Mouse (Mus musculus) Muller cell, postnatal 12 days (primary cell): ENCODE results near the gene Prom1.
"Not testable (repeated sequence)": the region's sequence is repeated elsewhere in the genome, so short reads cannot be mapped to it uniquely, and the experiment has no call there.

Experiments used
- DNase-seq: peaks from one replicate; pipeline ENCODE4 v3.0.0-alpha.2; 2015; ENCODE audit errors: inconsistent ontology term

Prom1 gene

DNA sequence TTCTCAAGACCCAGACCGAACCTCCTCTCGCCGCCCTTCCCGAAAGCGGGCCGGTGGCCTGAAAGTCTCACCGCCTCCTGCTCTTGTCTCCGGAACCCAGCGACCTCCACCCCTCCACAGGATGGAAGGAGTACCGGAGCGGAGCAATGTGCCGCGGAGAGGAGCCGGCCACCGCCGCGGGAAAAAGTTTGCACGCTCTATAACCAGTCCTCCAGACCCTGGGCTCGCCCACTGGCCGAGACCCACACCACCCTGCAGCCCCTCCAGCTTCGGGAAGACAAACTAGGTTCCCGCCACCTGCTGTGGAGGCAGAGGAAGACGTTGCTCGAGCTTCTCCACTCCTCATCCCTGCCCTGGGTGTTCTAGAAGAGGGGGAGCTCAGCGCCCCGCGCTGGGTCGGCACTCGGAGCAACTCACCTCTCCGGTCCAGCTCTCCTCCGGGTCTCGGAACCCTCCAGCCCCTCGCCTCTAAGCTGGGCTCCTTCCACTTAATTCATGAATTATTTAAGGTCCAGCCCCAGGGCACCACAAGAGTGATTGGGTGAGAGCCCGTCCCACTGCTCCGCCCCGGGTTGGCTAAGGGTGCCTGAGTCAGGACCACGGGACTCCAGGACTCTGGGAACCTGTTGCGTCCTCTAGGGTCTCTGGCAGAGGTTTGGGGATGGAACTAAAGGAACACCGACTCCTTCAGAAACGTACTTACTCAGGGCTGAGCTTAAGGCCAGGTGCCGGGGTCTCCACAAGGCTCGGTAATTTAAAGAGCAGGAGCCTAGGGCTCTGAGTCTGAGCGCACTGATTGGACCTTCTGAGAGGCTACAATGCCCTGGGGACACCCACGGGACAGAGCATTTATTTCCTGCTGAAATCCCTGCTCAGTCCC, at the start of gene Prom1:
Prom1 (minus strand) TSS at position 802 of the 880 bp plus-strand sequence.
- DNase-seq: peak; percentile 45

DNA sequence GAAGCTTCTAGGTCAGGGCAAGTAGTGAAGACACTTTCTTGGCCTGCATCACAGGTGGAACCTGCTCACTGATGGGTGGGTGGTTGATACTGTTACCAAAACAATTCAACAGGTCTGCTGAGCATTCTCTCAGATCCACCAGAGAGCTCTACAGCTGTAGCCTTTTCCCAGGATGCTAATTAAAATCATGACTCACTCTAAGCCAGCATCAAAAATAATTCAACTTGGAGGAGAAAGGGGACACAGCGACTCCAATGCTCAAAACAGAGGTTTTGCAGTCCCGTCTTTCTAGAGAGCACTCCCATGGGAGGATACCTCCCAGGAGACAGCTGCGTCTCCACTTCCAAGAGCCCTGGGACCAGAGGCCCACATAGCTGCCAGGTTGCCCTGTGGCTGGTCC, 45.9 kb upstream of the Prom1 start:
- DNase-seq: no peak

DNA sequence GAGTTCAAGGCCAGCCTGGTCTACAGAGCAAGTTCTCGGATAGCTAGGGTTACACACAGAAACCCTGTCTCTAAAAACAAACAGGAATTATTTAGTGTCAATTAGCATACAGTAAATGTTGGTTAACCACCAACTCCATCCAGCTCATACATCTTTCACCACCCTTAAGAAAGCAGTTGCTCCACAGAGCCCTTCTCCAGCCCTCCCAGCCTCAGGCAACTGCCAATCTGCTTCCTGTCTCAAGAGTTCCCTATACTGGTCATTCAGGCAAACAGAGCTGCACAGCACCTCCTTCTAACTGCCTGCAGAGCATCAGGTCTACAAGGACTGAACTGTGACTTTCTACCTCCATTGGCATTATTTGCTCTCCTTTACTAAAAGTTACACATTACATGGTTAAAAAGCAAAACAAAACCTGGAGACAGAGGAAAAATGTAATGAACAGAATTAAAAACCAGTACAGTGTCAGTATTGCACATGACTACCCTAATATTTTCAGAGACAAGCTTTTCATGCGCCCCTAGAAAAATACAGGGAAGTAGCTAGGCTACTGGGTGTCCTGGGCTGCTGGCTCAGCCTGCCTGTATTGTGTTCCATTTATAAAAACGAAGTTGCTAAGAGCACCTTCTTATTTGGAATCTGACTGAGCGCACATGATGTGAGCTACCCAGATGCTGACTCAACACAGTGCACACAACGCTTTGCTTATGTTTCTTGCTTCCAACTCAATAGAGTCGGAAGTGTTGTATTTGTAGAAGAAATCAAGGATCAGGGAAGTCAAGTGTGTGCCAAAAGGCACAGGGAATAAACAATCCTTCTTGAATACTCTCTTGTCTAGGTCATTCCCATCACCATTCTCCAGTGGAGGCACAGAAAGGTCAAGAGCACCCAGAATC, 44.9 kb upstream of the Prom1 start:
- DNase-seq: no peak

DNA sequence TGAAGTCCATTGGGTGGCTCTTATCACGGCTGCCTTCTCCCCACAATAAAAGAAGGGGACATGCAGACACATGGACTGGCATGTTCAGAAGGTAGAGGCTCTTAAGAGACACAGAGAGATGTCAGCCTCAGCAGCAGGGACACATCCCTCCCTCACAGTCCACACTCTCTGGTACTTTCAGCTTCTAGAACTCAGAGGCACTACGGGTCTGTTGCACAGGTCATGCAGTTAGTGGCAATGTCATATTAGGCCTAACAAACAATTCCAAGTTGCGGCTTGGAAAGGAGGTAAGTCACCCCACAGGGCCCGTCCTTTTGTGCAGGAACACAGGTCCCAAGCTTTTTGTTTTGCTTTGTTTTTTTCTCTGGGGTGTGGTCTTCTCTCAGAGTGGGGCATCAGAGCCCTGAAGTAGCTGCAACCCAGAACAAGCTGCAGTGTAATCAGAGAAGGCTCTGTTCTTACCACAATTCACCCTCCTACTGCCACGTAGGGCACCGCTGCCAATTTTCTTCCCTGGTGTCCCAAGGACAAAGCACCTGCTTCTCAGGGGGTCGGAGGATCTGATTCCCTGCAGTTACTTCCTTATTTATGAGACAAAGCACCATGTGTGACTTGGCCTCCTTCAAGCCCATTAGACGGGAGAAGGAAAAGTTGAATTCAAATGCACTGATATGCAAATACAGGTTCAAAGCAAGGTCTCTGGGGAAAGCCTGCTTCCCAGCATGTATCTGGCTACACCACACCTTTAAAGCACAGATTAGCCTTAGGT, 41.8 kb upstream of the Prom1 start:
- DNase-seq: no peak

DNA sequence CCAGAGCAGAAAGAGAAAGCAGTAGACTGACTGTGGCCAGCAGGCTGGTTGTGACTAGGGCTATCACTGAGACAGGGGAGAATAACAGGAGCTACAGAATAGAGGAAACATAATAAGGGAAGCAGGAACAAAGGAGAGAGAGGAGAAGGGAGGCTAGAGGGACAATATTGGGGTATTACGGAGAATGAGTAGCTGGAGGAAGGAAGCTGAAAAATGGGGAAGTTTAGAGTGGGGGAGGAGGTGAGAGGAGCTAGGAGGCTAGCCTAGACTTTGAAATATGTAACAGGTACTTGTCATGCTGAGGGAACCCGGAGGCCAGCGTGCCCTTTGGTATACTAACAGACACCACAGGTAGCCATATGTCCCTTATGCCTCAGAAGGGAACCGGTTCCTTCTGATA, 25.7 kb upstream of the Prom1 start:
- DNase-seq: no peak

DNA sequence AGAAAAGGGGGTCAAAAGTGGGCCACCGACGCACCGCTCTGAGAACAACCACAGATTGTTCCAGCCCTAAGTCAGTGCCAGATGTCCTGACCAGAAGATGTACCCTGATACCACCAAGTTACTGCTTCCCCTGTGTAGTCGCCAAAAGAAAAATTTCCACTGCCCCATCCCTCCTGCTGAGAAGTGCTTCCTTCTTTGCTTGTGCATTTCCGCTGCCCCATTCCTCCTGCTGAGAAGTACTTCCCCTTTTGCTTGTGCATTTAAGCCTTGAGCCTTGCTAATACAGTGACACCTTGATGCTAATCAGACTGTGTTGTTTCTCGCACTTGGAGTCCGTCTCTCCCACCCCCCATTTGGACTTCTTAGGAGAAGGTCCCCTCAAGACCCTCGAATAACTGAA, 24.7 kb upstream of the Prom1 start:
- DNase-seq: not testable (repeated sequence)

DNA sequence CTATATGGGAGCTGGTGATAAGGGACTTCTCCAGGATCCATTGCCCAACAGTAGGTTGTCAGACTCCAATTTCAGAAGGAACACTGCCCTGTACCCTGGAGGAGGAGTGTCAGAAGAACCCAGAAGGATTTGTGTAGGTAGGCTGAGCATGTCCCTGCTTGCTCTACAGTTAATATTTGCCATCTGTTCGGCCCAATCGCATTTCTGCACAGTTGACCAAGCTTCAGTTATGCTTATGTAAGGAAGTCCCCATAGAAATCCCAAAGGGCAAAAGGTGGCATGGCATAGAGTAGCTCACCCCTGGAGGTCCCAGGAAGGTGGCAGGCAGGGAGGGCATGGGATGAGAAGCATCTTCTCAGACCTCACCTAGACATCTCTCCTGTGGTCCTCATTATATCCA, 19.6 kb upstream of the Prom1 start:
- DNase-seq: no peak

DNA sequence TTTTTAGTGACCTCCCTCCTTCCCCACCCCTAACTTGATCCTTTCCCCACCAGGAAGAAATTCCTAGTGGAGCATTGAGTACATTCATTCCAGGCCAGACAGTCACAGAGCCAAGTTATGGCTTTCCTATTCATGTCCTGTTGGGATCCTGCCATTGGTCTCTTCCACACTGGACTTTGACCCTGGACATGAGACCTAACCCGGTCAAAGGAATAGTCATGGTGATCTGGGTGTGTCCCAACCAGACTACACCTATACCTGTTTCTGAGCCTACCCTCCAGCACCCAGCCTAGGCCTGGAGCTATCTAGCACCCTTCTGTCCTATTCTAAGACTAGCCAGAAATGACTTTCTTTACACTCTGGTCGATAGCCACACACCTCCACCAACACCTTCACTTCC, 11.3 kb upstream of the Prom1 start:
- no peak for DNase-seq

DNA sequence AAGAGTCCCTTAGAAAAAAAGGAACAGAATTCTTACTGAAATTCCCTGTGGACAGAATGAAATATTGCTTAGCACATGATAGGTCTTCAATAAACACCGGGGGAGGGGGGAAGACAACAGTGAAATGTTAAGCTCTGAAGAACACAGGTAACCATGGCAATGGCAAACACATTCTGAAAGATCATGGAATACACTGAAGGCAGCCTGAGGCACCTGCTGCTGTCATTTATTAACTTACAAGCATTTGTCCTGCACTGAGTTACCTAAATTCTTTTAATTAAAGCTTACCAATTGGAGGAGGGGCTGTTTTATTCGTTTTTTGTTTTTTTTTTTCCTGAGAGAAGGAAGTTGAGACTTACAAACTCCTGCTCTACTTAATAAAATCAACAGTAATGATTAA, 7.3 kb upstream of the Prom1 start:
- no peak for DNase-seq

DNA sequence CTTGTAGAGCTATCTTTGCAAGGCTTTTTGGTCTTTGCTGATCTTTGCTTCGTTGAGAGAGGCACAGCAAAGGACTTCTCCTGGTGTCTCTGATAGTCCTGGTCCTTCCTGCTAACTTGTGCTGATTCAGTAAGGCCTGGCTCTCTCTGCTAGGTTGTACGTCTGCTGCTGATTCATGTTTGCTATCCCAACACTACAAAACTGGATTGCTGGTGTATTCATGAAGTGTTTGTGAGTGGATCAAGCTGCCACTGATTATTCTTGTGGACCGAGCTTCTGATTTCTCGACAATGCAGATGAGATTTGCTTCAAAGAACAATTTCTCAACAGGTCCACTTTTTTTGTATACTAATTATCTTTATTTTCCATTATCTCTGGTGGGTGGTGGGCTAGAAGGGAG, 6.3 kb upstream of the Prom1 start:
- no peak for DNase-seq

DNA sequence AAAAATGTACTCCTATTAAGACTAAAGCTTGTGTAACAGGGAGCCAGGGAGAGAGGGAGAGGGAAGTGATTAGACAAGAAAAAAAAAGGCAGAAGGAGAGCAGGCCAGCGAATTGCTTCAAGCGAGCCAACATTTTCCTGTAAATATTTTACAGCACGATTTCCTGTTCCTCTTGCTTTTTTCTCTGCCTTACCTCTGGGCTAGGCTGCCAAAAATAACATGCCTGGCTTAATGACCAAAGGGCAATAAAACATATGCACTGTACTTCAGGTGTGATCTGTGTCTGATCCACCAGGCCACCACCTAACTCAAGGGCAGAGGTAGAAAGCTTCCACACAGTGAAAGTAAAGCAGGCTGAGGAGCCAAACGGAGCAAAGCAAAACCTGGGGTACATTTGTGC, 3.4 kb upstream of the Prom1 start:
- no peak for DNase-seq

DNA sequence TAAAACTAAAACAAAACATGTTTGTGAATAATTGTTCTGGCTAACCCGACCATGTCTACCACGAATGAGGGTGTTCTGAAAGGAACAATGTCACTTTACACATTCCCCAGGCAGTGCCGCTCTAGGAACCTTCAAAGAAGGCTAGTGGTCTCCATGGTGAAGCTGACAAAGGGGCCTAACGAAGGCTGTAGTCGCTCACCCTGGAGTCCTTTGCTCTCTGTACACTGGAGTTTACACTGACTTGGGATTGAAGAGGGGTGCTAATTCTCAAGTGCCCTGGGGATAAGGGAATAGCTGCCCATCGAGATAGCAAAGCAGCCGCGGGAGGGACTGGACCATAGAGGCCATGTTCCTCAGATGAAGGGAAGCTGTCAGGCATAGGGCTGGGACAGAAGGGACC, 2.9 kb upstream of the Prom1 start:
- DNase-seq: no peak

DNA sequence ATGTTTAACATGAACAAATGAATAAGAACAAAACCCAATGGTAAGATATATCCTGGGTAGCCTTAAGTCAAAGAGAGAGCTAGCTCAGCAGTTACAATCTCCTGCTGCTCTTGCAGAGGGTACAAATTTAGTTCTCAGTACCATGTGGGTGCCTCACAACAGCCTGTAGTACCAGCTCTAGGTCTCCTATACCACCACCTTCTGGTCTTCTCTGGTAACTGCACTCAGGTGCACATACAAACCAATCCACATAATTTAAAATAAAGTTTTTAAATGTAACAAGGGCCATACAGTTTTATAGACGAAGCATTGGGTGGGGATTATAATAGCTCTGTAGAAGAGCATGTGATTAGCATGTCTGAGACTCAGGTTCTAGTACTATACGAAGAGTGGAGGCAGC, 2.3 kb upstream of the Prom1 start:
- no peak for DNase-seq

DNA sequence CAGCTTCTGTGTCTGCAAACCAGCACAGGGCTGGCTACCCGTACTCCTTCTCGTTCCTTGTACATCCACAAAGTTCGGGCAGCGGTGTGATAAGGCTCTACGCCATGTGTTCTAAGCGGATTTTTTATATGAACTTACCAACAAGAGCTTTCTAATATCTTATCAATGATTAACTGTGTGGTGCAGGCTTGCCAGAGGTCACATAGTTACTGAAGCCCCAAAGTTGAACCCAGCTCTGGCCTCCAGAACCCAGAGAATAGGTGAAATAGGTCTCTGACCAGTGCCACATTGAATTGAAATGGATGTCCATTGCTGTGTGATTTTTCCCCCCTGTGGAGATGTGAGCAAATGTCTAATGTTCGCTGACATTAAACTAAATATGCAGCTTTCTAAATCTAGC, 1.3 kb upstream of the Prom1 start:
- no peak for DNase-seq

DNA sequence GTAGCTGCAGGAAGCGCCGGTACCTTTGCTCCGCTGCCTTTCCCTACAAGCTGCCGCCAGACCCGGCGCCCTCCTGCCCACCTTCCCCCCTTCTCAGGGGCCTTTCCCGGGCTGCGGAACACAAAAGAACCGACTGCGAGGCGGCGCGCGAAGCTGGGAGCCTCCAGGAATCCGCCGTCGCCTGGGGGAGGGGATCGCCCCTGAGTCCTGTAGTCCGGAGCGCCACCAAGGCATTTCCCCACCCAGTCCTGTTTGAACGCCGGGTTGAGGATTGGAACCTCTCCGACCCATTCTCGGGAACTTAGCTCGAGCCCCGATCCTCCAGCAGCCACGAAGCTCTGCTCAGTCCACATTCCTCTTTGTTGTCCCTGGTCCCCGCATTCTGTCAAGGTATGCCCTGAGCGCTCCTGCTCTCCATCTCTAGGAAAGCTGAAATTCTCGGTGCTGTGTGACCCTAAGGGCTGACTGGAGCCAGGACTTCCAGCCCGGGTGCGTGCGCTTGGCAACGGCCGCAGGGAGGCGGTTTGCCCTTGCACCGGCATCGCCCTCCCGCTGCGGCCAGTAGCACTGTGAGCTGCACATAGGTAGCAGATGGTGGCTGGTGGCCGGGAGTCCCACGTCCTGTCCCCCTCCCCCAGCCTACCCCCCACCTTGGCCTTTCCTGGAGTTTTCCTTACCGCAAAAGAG, 1.1 kb downstream of the Prom1 start:
- peak; percentile 75 for DNase-seq

DNA sequence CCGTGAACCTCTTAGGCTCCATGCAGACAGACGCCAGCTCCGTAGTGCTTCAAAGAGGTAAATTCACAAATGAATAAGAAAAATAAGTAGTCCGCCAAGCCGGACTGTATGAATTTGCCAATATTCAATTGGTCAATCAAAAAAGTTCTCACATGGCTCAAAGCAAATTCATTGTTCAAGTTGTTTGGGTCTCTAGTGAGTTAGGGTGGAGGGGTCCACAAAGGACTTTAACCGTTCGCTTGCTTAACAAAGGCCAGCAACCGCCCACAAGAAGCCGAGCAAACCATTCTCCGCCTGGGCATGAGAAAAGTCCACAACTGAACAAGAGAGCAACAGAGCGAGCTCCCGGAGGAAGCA, 1.7 kb downstream of the Prom1 start:
- DNase-seq: no peak

DNA sequence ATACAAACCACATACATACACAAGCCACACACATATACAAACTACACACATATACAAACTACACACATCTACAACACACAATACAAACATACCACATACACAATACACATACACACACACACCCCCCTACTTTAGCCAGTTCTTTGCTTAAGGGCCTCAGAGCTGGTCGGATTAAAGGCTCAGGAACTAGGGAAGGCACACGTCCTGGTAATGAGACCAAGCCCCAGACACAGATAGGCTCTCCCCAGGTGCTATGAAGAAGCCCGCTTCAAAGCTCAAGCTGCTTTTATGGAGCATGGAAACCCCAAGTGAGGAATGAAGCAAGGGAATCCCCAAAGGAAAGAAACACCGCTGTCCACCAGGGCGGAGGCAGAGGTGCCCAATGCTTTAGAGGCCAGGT, 4.8 kb downstream of the Prom1 start:
- DNase-seq: no peak

DNA sequence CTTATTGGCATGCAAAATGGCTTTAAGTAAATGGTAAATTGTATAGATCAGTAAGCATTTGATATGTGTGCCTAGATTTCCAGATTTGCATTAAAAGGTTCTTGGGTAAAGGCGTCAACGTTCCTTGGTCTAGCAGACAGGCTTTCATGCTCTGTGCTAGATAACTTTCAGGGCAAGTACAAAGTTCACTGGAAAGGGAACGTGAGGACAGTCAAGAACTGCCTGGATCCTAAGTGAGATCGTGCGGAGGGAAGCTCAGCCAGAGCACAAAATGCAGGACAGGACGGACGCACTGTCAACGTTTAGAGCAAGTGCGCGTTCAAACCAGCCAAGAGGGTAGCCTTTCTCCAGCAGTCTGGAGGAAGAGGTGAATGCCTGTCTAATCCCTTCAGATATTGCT, 5.7 kb downstream of the Prom1 start:
- no peak for DNase-seq

DNA sequence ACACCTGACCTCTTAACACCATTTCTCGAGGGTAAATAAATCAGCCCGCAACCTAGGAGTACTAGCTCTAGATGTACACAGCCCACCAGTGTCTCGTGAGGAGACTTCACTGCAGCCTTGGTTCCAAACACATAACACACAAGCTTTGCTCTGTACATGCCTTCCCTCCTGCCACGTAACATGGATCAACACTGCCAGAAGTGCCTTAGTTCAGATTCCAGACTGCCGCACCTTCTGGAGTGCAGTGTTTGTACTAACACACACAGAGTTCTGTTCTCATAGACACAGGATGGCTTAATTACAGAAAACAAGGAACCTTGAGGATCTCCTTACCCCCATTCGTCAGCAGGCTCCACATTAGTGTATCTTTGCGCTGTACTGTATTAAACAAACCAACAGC, 6.1 kb downstream of the Prom1 start:
- DNase-seq: no peak

DNA sequence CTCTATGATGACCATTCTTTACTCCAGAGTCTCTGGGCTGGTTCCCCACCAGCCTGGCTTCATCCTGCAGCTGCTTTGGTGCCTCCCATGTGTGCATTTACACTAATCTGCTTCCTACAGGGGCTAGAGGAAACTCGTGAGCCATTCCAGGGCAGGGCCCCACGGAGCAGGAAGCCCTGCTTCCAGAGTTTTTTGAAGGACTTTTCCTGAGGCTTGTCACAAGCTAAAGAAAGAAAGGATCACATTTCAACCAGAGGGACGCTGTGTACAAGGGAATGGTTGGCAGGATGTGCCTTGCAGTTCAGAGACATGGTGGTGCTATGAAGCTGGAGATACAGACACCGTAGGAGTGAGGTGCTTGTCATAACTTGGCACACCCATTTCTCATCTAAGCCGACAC, 14.8 kb downstream of the Prom1 start:
- DNase-seq: no peak

DNA sequence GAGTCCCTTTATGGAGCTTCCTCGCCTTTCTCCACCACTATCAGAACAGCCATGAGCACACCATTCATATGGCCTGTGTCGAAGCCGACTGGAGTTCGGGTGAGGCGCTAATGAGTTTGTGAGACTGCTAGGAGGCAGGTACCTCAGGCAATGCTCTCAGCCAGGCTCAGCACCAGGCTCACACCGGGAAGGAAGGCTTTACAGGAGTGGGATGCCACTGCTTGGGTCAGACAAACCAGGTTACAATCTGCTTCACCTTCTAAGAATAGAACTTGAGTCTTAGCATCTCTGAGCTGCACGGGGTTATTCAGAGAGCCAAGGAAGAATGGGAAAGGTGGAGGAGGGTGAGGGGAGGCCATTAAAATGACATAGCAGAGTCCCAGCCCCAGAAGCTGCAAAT, 16.0 kb downstream of the Prom1 start:
- no peak for DNase-seq

DNA sequence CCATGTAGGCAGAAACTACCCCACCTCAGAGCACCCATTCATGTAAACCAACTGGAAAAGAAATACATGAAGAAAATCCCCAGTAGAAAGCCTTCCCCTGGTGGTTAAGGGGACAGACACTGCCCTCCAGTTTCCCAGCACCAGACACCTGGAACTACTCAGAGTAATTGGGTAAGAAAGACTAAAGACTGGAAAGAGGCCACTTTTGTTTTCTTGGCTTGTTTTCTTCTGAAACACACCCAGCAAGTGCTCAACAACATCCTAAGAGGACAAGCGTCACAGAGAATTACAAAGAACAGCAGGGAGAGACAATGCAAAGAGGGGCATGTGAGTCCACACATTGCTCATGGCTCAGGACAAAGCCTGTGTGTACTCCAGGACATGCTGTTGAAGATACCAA, 20.7 kb downstream of the Prom1 start:
- DNase-seq: peak; percentile 55
